Mouse (Mus musculus) stomach, postnatal 0 days (tissue): ENCODE results near the gene Atxn7l1. TPM values are rescaled to one million over a fixed set of nuclear protein-coding genes. Genes with fewer than 3 reads are reported as not detected.
A peak's percentile ranks its signal among the peaks of the same experiment; 100 is the strongest.

Source experiments
- ATAC-seq: fragments of 200-750 bp; cut with Nextera tagmentation; 2 replicates; pipeline ENCODE4 v1.8.0; 2017; ENCODE audit not compliant: low FRiP score, low TSS enrichment
- DNase-seq: peaks from one replicate; pipeline ENCODE4 v3.0.0-alpha.2; 2016; ENCODE audit warnings: low spot score
- H3K27ac ChIP-seq: fragments of 300-500 bp; sonication (generic); replicated peaks from 2 replicates; pipeline ENCODE4 v1.5.1; 2014; ENCODE audit warnings: mild to moderate bottlenecking, control low read depth
- H3K27me3 ChIP-seq: fragments of 300-500 bp; sonication (generic); 2 replicates; pipeline ENCODE4 v1.6.1; 2014; ENCODE audit warnings: low read length; ENCODE audit not compliant: control insufficient read depth, insufficient read depth
- H3K36me3 ChIP-seq: fragments of 300-500 bp; sonication (generic); 2 replicates; pipeline ENCODE4 v1.6.1; 2014; ENCODE audit warnings: low read length, mixed read lengths; ENCODE audit not compliant: control insufficient read depth, insufficient read depth
- H3K4me1 ChIP-seq: fragments of 300-500 bp; sonication (generic); replicated peaks from 2 replicates; pipeline ENCODE4 v1.6.1; 2014; ENCODE audit warnings: antibody characterized with exemption; ENCODE audit not compliant: control insufficient read depth, insufficient read depth
- H3K4me2 ChIP-seq: fragments of 300-500 bp; sonication (generic); replicated peaks from 2 replicates; pipeline ENCODE4 v1.6.1; 2014; ENCODE audit warnings: low read depth, mild to moderate bottlenecking, control low read depth, moderate library complexity
- H3K4me3 ChIP-seq: fragments of 300-500 bp; sonication (generic); 2 replicates; pipeline ENCODE4 v1.5.1; 2014; ENCODE audit warnings: low read depth, low read length, control low read depth
- H3K9ac ChIP-seq: fragments of 300-500 bp; sonication (generic); 2 replicates; pipeline ENCODE4 v1.6.1; 2014; ENCODE audit warnings: mild to moderate bottlenecking, low read length, control low read depth, mixed read lengths
- H3K9me3 ChIP-seq: fragments of 300-500 bp; sonication (generic); 2 replicates; pipeline ENCODE4 v1.6.1; 2016; ENCODE audit warnings: low read length; ENCODE audit not compliant: control insufficient read depth
- CTCF ChIP-seq: IDR thresholded peaks from 2 replicates; pipeline ENCODE4 v1.5.1; 2016; ENCODE audit warnings: antibody characterized with exemption, low read depth, mild to moderate bottlenecking, moderate library complexity
- EP300 ChIP-seq: optimal IDR thresholded peaks from 2 replicates; pipeline ENCODE3; 2016; ENCODE audit warnings: antibody characterized with exemption
- WGBS: fragments of 180-500 bp; shearing (Covaris S2); extraction: QIAGEN DNeasy Blood & Tissue Kit; methylation state at CpG from one replicate; pipeline ENCODE4 v1.1.7; 2014; 5-methylcytosine and 5-hydroxymethylcytosine counted together
- polyA plus RNA-seq: library from polyadenylated mRNA; unstranded; fragments of >200 nt; fragmentation: Nextera tagmentation; extraction: Ambion mirVana; gene quantifications from 2 replicates; pipeline ENCODE4 v1.2.1, GENCODE M21; 2015

Gene Atxn7l1
- polyA plus RNA-seq, 1 experiment from 2014 or later = 4.7 TPM

- Histone ChIP-seq H3K4me2 (no peak overlapping the region), H3K27ac (no peak overlapping the region), H3K4me3 (no peak overlapping the region), H3K9me3 (no peaks in the 10 kb centered on the region), H3K36me3 (no peaks in the 10 kb centered on the region), H3K4me1 (peaks cover 2% of the 10 kb centered on the region), H3K9ac (no peak overlapping the region), H3K27me3 (no peaks in the 10 kb centered on the region)
- ATAC-seq (no peak), DNase-seq (no peak)
- WGBS = 74% methylated on average over 7 of the region's 7 CpGs
- no peak for TF ChIP-seq CTCF
- no peak for TF ChIP-seq EP300
Measured at GRCm38 (mm10) chr12:33219436-33219835, 71.9 kb downstream of the Atxn7l1 start.

DNA sequence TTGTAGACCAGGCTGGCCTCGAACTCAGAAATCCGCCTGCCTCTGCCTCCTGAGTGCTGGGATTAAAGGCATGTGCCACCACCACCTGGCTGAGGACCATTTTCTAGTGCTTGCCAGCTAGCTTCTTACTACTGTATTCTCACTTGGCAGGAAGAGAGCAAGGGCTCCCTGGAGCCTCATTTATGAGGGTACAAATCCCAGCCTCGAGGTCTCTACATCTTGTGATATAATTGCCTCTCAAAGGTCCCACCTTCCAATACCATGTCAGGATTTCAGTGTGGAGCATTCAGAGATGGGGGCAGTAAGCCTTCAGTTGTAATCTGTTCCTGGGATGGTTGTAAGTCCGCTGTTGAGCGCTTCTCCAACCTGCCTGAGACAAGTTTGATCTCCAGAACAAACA is 72.6 kb downstream of the Atxn7l1 start:
- no peaks in the 10 kb centered on the region for H3K36me3 ChIP-seq
- peaks cover 2% of the 10 kb centered on the region for H3K4me1 ChIP-seq
- DNase-seq (no peak), ATAC-seq (no peak)
- 61% methylated on average over 5 of the region's 5 CpGs for WGBS
- no peak for TF ChIP-seq EP300
- no peak for TF ChIP-seq CTCF
- no peaks in the 10 kb centered on the region for H3K9me3 ChIP-seq
- H3K27me3 ChIP-seq = no peaks in the 10 kb centered on the region
- no peak overlapping the region for H3K4me3 ChIP-seq
- no peak overlapping the region for H3K9ac ChIP-seq
- no peak overlapping the region for H3K4me2 ChIP-seq
- H3K27ac ChIP-seq = no peak overlapping the region

DNA sequence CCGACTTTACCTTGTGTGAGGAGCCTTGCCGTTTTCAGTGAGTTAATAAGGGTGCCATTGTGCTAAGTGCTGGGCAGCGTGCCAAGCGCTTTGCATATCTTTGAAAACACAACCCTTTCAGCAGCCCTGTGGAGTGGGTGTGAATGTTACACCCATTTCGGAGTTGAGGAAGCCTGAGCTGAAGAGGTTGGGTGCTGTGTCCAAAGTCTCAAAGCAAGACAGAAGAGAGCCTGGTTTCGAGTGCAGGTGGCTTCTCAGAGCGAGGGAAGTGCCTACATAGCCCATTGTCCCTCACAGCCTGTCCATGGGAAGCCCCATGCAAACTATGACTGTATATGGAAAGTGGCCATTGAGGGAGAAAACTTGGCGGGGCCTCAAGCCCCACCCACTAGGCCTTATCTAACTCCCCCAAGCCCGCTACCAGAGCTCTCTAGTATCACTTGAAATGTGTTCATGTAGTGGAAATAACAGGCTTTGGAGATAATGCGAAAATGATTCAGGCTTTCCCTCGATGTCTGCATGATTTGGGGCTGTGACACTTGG is 73.1 kb downstream of the Atxn7l1 start:
- peak overlapping the region; percentile 53 for H3K27ac ChIP-seq
- H3K9ac ChIP-seq = no peak overlapping the region
- H3K4me1 ChIP-seq = peaks cover 2% of the 10 kb centered on the region
- no peaks in the 10 kb centered on the region for H3K36me3 ChIP-seq
- ATAC-seq (peak; percentile 88), DNase-seq (peak; percentile 88)
- H3K4me3 ChIP-seq = no peak overlapping the region
- TF ChIP-seq EP300 = no peak
- TF ChIP-seq CTCF = no peak
- peak overlapping the region; percentile 15; the same call in 1 of the 2 replicates for H3K4me2 ChIP-seq
- no peaks in the 10 kb centered on the region for H3K9me3 ChIP-seq
- WGBS = 45% methylated on average over 11 of the region's 11 CpGs
- H3K27me3 ChIP-seq = no peaks in the 10 kb centered on the region

DNA sequence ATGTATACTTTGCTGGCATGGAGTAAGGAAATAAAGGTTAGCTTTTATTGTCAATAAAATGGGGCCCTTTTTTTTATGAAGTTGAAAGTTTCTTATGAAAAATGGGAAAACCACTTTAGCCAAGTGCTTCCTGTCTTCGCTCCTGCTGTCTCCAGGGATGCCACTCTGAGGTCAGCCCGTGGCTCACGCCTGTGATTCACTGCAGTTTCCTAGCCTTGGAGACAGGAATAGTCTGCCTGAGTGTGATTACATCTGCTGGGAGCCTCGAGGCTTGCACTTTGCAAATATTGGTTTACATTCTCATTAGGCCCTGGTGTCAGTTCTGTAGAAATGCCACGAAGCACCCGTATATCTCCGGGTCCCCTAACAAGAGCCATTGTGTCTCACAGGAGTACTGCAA is 74.7 kb downstream of the Atxn7l1 start:
- WGBS = 53% methylated on average over 7 of the region's 7 CpGs
- H3K9ac ChIP-seq = no peak overlapping the region
- no peaks in the 10 kb centered on the region for H3K36me3 ChIP-seq
- H3K4me1 ChIP-seq = peaks cover 2% of the 10 kb centered on the region
- no peaks in the 10 kb centered on the region for H3K27me3 ChIP-seq
- ATAC-seq (no peak), DNase-seq (no peak)
- TF ChIP-seq CTCF = no peak
- TF ChIP-seq EP300 = no peak
- no peaks in the 10 kb centered on the region for H3K9me3 ChIP-seq
- H3K27ac ChIP-seq = no peak overlapping the region
- H3K4me3 ChIP-seq = no peak overlapping the region
- no peak overlapping the region for H3K4me2 ChIP-seq

- Histone ChIP-seq H3K27ac (no peak overlapping the region), H3K4me3 (no peak overlapping the region), H3K4me1 (peaks cover under 1% of the 10 kb centered on the region), H3K4me2 (no peak overlapping the region), H3K36me3 (no peaks in the 10 kb centered on the region), H3K9me3 (no peaks in the 10 kb centered on the region), H3K27me3 (no peaks in the 10 kb centered on the region), H3K9ac (no peak overlapping the region)
- ATAC-seq = no peak
- 68% methylated on average over 11 of the region's 11 CpGs for WGBS
- DNase-seq = no peak
- TF ChIP-seq EP300 (no peak), CTCF (no peak)
Measured at GRCm38 (mm10) chr12:33225117-33225541, 77.6 kb downstream of the Atxn7l1 start.

DNA sequence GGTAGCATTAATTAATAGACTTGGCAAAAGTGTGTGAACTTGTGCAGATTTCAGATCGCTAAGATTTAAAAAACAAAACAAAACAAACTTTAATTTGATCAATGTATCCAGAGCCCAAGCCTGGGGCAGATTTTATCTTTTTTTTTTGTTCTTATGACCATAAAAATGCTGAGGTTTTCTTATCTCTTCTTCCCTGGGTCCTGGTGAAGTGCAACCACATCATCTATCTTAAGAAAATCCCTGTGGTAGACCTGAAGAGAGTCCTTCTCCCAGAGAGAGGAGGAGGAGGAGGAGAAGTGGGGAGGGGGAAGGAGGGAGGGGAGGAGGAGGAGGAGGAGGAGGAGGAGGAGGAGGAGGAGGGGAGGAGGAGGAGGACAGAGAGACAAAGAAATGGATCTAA is 78.5 kb downstream of the Atxn7l1 start:
- WGBS = 71% methylated on average over 1 of the region's 1 CpGs
- ATAC-seq = no peak
- no peak overlapping the region for H3K9ac ChIP-seq
- H3K27ac ChIP-seq = no peak overlapping the region
- H3K4me1 ChIP-seq = no peaks in the 10 kb centered on the region; the same call in none of the 2 replicates
- H3K4me2 ChIP-seq = no peak overlapping the region
- no peak for DNase-seq
- H3K27me3 ChIP-seq = no peaks in the 10 kb centered on the region
- H3K36me3 ChIP-seq = no peaks in the 10 kb centered on the region
- no peak for TF ChIP-seq EP300
- TF ChIP-seq CTCF = no peak
- no peak overlapping the region for H3K4me3 ChIP-seq
- no peaks in the 10 kb centered on the region for H3K9me3 ChIP-seq
